Mouse (Mus musculus) gastrocnemius, adult 18-20 months (tissue): ENCODE measurements around the gene Rsph1. TPM values are rescaled to one million over a fixed set of nuclear protein-coding genes. Genes with fewer than 3 reads are reported as not detected.
A peak's percentile ranks its signal among the peaks of the same experiment; 100 is the strongest.

Experiments
- DNase-seq: peaks from one replicate; pipeline ENCODE4 v3.0.0; 2021; ENCODE audit warnings: low spot score
- total RNA-seq, 2 experiments: library from RNA; stranded (reverse); gene quantifications; 2 replicates each; pipeline ENCODE4 v1.2.3; 2021

The Rsph1 gene
- total RNA-seq, 2 experiments from 2014 or later: 2.4 to 11.6 TPM

DNA sequence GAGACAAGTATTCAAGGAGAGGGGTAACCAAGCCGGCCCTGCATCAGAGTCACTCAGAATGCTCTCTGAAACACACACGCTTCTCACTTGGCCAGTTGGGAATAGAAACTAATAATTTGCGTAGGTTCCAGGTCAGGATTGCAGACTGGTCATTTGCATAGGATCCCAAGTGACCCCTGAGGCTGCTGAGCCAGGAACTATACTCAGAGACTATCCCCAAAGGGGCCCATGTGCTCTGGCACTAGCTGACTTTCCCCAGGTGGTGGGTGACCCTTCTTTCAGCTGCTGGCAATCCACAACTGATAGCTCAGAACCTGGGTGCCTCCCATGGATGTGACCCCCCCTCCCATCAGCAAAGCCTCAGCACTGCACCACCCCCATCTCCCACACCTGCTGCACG is 18.0 kb downstream of the Rsph1 start:
- DNase-seq: no peak

DNA sequence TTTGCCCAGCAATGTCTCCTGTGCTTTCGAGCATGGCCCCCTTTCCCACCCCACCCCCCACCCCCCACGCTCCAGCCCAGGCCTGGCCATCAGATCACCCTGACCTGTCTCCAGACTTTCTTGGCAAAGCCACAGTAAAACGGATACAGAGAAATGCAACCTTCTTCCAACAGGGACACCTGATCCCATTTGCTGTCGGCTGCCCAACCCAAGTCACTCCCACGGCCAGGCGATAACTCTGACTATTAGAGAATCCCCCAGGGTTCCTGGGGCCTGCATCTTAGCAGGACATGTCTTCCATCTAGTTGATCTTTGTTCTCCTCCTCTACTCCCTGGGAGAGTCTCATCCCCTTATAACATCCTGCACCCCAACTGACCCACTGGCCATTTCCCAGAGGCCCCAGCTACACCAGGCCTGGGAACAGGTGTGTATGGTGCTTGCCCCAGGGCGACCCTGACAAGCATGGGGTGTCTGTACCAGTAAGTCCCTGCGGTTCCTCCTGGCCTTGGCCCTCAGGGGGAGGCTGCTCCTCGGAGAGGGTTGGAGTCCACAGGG is 18.8 kb downstream of the Rsph1 start:
- peak; percentile 83 for DNase-seq

DNA sequence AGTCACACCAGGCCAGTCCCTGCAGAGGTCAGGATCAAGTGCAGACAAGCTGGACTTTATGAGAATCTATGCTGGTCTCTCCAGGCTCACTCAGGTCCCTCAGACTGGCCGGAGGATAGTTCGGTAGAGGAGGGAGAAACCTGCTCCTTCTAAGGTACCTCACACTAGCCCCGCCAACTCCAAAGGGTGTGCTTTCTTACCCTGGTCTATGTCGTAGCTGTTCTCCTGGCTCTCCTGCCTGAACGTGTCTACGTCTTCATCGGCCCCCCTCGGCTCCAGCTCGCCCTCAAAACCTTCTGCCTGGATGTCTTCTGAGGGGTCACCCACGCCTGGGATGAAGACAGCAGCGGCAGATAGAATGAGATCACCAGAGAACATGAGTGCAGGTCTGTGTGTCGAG is 19.3 kb downstream of the Rsph1 start:
- no peak for DNase-seq

DNA sequence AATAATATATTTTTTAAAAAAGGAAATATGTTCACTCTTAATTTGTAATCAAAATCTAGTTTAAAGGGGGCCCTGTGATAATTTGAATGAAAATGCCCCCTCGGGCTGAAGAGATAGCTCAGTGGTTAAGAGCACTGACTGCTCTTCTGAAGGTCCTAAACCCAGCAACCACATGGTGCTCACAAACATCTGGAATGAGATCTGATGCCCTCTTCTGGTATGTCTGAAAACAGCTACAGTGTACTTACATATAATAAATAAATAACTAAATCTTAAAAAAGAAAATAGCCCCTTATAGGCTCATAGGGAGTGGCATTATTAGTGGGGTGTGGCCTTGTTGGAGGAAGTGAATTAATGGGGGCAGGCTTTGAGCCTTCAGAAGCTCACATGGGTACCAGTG is 20.0 kb downstream of the Rsph1 start:
- DNase-seq: no peak

DNA sequence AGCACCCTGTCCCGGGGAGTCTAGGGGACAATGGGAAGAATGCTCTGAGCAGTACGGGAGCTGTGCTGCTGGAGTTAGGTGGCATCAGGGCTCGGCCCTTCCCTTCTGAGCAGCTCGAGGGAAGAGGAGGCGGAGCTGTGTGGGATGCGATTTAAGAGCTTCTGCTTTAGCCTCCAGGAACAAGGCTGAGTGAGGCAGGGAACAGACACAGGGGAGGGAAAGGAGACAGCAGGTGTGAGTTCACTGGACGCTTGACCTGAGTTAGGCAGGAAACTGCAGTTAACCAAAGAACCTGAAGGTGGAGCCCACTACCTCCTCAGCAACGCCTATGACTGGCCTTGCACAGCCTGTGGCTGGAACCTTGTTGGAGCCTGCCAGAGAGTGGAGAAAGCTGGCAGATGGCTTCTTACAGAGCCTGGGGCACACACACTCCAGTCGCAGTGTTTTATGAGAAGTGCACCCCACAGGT is 22.7 kb downstream of the Rsph1 start:
- DNase-seq: peak; percentile 89

DNA sequence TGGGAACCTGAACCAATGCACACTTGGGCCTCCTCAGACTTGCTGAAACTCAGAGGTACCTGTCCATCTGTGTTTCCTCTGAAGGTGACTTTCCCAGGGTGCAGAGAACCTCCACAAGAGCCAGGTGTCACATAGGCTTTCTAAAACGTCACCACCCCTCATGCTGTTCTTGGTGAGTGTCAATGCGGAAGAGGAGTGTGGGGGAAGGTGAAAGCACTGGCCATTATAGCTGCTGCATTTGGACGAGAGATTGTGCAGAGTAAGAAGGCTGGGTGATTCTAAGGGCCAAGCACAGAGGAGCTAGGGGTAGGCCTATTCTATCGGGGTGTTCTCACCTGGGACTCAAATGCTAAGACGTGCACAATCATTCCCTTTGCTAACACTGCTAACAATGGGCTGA is 23.2 kb downstream of the Rsph1 start:
- no peak for DNase-seq

DNA sequence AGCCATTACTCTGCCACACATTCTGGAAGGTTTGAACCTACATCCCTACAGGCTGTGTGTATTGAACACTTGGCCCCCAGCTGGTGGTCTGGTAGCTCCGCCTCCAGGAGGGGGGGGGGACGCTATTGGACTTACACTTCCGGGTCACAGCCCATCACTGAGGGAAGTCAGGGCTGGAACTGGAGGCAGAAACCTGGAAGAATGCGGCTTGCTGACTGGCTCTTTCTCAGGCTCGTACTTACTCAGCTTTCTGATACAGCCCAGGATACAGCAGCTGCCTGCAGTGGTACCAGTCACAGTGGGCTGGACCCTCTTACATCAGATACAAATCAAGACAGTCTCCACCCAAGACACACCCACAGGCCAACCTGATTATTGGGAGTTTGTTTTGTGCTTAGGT is 30.0 kb downstream of the Rsph1 start:
- DNase-seq: no peak

DNA sequence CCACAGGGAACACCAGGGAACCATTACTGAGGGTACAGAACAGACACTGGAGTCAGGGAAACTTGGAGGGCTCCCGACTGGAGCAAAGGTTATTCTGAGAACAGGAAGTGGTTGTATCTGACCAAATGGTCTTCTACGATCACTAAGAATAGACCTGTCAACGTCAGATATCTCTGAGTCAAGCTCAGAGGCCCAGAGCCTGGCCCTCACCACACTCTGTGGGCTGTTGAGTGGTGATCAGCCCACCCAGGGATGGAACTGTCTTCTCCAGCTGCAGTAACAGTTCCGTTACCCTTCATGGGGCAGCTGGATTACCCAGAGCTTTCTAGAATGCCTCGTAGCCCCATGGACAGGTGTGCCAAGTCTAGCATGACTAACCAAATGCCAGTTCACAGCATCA is 31.9 kb downstream of the Rsph1 start:
- DNase-seq: no peak

DNA sequence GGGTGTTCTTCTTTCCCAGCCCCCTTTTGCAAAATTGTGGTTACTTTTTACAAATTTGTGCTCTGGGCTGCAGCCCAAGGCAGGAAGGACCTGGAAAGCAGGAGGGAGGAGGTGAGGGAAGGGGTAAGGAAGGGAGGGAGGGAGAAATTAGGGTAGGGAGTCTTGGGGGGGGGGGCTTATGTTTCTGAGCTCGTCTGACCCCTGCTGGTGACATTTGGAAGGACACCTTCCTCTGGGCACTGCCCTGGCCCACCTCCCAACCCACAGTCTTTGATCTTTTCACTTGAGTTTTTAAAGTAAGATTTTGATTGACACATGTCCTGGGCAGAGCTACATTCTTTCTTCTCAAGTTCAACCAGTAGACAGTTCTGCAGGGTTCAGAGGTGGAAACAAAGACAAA is 34.4 kb downstream of the Rsph1 start:
- DNase-seq: no peak

DNA sequence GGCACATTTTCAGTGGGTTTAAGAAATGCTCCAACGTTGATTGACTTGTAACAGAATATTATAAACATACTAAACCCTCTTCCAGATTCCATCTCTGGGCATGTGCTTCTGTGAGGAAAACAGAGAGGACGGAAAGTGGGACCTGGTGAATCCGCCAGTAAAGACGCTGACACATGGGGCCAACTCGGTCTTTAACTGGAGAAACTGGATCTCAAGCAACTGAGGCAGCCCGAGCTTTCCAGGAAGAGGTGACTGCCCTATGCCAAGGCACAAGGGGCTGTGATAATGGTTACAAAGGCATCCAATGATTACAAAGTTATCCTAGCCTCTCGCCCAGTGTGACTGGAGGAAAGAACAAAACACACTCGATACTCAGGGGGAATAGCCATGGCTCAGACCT is 36.0 kb downstream of the Rsph1 start:
- no peak for DNase-seq

DNA sequence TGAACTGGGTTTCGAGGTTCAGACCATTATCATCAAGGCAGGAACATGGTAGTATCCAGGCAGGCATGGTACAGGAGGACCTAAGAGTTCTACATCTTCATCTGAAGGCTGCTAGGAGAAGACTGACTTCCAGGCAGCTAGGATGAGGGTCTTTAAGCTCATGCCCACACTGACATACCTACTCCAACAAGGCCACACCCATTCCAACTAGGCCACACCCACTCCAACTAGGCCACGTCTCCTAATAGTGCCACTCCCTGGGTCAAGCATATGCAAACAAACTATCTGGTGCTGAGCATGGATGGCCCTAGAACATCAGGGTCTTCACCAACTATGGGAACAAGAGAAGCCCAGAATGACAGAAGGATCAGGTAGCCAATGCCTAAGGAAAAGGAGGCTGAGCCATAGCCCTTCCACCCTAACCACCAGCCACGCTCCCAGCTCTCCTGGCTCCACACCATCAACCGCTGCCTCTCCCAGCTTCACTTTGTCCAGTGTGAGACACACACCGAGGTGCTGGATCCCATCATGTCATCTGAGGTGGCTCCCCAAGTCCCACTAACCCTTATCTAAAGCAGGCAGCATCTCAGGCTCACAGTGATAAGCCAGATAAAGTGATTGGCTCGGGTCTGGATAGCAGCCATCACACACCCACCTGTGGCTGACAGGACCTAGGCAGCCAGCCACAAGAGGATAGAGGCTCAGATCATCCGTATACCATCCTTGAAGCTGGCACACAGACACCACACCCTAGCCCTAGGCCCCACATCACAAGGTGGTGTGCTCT is 38.8 kb downstream of the Rsph1 start:
- no peak for DNase-seq

DNA sequence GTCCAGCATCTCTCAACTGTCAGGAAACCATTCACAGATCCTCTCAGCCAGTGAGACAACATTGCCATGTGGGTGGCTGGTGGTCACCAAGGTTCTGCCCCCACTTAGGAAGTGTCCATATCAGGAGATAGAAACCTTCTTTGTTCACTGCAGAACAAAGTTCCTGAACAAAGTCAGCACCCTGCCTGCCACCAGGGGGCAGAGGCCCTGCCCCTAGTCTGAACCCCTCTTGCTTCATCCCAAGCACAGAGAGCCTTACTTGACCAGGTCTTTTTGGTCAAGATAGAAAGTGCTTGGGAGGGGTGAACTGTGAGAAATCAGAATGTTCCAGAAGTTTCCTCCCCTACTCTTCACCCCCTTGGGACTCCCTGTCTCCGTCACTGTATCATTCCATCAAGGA is 41.3 kb downstream of the Rsph1 start:
- DNase-seq: no peak

DNA sequence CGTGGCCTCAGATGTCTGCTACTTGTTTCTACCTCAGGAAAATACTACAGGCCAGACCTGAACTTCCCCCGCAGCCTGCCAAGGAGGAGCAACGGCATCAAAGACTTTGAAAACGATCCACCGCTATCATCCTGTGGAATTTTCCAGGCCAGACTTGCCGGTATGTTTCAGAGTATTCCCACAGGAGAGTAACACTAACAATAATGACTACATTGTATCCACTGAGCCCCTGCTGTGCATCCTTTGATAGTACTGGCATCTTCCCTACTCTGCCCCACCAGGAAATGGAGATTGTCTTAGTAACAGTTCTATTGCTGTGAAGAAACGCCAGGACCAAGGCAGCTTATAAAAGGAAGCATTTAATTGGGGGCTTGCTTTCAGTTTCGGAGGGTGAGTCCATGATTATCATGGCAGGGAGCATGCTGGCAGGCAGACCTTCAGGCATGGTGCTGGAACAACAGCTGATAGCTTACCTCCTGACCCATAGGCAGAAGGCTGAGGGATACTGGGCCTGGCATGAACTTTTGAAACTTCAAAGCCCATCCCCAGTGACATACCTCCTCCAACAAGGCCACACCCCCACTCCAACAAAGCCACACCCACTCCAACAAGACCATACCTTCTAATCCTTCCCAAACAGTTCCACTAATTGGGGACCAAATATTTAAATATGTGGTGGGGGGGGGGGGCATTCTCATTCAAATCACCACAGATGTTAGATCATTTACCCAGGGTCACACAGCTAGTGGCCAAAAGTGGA is 44.8 kb downstream of the Rsph1 start:
- no peak for DNase-seq

DNA sequence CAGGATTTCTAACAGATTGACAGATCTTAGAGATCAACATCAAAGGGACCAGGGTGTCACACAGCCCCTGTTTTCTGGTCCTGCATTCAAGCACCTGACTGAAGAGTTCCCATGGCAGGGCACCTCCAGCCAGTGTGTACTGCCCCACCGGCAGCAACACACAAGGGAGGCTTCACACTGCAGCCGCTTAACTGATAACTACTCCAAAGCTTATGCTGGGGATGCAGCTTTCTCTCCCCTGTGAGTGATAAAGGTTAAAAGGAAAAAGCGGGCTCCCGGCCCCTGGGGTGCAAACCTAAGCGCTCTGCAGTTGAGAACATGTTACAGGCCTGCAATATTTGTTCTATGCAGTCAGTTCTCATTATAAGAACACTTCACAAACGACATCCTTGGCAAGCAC is 45.4 kb downstream of the Rsph1 start:
- DNase-seq: no peak

DNA sequence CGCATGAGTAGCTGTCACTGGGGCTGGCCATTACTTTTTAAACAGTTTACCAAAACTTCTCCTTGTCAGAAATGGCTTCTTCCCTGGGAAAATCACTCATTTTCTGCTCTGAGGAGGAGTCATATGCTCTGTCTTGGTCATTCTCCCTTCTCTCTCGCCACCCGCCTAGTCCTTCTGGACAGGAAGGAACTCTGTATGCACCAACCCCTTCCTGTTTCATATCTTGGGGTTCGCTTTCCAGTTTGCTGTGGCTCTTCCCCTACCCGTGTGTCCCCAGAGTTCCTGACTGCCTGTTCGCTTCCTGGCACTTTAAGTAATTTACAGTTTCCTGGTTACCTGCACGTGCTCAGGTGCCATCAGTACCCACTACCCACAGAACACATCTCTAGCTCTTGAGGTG is 50.3 kb downstream of the Rsph1 start:
- DNase-seq: no peak

DNA sequence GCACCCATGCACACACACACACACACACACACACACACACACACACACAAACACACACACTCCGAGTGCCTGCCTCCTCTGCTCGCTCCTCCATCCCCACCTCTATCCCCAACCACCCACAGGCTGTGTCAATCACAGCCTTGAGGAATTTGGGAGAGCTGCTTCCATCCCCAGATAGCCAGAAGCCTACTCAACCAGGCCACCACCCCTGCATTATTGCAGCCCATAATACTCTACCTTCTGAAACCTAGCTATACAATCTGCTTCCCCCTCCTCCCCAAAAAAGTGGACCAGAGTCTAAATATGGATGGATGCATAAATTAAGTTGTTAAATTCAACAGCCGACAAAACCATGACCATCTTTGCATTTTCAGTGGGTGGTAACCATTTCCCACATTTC is 50.8 kb downstream of the Rsph1 start:
- no peak for DNase-seq

DNA sequence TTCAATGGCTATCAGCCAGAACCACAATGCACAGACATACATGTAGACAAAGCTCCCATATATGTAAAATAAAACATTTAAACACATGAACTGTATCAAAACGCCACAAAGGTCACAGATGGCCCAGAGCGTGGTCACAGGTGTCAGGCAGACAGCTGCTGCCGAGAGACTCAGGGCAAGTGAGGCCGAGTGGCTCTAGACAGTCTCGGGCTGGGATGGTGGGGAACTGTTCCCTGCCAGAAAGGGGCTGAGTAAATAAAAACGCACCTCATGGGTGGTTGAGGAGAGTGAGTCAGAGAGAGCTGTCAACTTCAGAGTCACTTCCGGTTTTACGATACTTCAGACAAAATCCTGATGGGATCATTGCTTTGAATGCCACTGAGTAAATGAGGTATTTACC is 52.6 kb downstream of the Rsph1 start:
- no peak for DNase-seq

DNA sequence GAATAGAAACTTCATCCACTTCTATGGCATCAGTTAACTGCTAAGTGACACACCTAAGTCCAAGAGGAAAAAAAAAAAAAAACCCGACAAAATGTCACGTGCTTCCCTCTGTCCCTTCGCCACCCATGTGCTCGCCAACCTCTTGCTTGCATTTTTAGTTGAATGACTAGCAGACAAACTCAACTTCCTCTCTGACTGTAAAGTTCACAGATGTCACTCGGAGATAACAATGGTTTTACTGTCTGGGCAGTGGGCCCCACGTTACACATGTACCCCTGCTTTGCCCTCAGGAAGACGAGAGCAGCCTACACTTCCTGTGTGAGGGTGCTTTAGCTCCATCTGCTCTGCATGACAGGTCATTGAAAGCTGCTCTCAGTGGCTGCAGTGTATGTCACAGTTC is 53.3 kb downstream of the Rsph1 start:
- no peak for DNase-seq

DNA sequence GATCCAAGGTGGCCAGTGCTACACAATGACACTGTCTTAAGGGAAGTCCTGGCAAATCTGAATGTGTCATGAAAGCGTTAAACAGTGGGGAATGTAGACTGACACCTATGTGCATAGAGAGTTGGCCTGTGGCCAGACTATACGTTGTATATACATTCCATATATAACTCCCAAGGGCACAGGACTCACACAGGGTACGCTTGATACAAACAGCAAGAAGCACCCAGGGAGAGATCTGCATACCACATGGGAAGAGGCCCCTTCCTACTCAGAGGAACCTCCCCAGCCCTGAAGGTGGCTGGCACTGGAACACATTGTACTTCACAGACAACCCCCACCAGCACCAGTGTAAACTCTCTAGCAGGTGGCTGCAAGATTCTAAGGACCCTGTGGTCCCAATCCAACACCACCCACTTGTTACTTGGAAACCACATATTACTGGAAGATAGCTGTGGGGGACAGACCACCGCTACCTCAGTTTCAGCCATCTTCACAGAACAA is 54.3 kb downstream of the Rsph1 start:
- DNase-seq: no peak

DNA sequence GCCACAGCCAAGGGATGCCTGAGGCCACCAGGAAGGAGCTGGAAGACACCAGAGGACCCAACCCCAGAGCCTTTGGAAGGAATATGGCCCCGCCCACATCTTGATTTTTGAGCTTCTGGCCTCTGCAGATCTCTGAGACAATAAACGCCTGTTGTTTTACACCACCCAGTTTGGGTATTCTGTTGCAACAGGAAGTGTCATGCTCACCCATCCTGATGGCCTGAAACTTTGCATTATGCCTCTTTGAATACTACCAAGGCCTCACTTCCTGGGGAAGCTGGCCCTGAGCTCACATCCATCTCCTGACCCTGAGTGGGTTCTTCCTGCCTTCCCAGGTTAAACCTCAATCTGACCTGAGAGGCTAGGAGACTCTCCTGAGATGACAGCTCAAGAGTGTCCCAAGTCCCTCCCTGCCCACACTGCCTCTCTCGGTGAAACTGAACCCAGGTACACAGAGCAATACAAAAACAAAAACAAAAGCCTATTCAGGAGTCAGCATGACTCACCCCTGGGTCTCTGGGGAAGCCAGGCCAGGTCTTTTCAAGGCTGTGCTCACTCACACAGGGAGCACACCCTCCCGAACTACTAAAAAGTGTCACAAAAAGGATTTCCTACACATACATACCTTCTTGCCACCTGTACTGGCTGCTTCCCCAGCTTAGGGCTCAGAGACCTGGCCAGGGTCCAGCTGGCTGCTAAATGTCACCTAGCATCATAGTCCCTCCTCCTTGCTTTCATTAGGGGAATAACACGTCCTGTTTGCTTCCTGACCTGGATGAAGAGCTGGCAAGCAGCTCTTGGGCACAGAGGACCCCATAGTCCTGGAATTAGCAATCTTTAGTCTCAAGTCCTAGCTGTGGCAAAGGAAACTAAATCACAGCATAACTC is 60.9 kb downstream of the Rsph1 start:
- DNase-seq: no peak

DNA sequence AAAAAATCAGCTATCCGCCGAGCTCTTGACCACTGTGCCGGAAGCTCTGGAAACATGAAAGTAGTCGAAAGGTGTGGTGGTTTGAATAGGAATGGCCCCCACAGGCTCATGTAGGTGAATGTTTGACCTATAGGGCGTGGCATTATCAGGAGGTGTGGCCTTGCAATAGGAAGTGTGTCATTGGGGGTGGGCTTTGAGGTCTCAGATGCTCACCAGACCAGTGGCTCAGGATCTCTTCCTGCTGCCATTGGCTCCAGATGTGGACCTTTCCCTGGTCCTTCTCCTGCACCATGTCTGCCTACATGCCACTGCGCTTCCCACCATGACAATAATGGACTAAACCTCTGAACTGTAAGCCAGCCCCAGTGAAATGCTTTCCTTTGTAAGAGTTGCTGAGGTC is 65.3 kb downstream of the Rsph1 start:
- DNase-seq: no peak

DNA sequence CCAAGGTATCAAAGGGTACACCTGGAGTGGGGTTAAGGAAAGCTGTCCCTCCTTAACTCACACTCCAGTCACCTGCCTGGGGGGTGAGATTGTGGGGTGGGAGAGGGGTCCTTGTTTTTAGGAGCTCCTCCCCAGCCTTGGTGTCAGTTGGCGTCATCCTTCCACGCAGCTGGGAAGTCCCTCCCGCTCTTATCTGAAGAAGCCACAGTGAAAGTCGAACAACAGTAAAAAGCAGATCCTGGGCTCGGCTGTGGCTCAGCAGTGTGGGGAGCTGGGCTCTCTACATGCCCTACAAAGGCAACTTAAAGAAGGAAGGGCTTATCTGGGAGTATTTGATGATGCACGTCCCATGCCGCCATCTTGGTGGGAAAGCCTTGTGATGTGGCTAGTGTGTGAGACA is 66.9 kb downstream of the Rsph1 start:
- no peak for DNase-seq
